Mouse (Mus musculus) CH12.LX (cell line): ENCODE measurements around the gene Zdhhc1. TPM values are rescaled to one million over a fixed set of nuclear protein-coding genes. Genes with fewer than 3 reads are reported as not detected.

Experiments
- DNase-seq: peaks from one replicate; pipeline ENCODE4 v3.0.0-alpha.2; 2013; ENCODE audit errors: extremely low read depth
- H3K27ac ChIP-seq: 2 replicates; pipeline ENCODE4 v1.5.1; 2012; ENCODE audit warnings: low read depth, mild to moderate bottlenecking, control low read depth, moderate library complexity; ENCODE audit not compliant: insufficient read depth
- H3K27me3 ChIP-seq: replicated peaks from 2 replicates; pipeline ENCODE3; 2012; ENCODE audit warnings: inconsistent platforms
- H3K36me3 ChIP-seq, 2 experiments: replicated peaks in 1 of 2; 2 replicates each; pipeline versions ENCODE3 to v1.6.1; 2012; ENCODE audit warnings: inconsistent platforms in 1 of 2, low read length in 1 of 2, mild to moderate bottlenecking in 1 of 2, mixed read lengths in 1 of 2, moderate library complexity in 1 of 2; ENCODE audit not compliant: control insufficient read depth in 1 of 2, insufficient read depth in 1 of 2
- H3K4me1 ChIP-seq, 2 experiments: 2 replicates each; pipeline ENCODE4 v1.6.1; 2012; ENCODE audit warnings: inconsistent platforms in 1 of 2, moderate library complexity in 1 of 2; ENCODE audit not compliant: insufficient read depth in 2 of 2, control insufficient read depth in 1 of 2
- H3K4me2 ChIP-seq: 2 replicates; pipeline ENCODE4 v1.6.1; 2012; ENCODE audit warnings: low read depth, mild to moderate bottlenecking, control low read depth; ENCODE audit not compliant: poor library complexity, insufficient read depth, severe bottlenecking
- H3K4me3 ChIP-seq, 3 experiments: fragments of 150-350 bp in 1 of 3; sonication (generic) in 1 of 3; replicated peaks in 1 of 3; 2 replicates each; pipeline versions ENCODE3 to v1.5.1; 2011 to 2012; ENCODE audit warnings: low read depth in 2 of 3, low read length in 2 of 3, mild to moderate bottlenecking in 2 of 3, moderate library complexity in 2 of 3, control low read depth in 1 of 3, improper control_type of control experiment in 1 of 3, inconsistent platforms in 1 of 3, mixed read lengths in 1 of 3; ENCODE audit not compliant: poor library complexity in 1 of 3
- H3K79me2 ChIP-seq: replicated peaks from 2 replicates; pipeline ENCODE4 v1.6.1; 2012; ENCODE audit warnings: mild to moderate bottlenecking, moderate library complexity; ENCODE audit not compliant: control insufficient read depth, poor library complexity, insufficient read depth, severe bottlenecking; ENCODE audit errors: extremely low read depth
- H3K9ac ChIP-seq: 2 replicates; pipeline ENCODE4 v1.6.1; 2012; ENCODE audit warnings: low read depth, mild to moderate bottlenecking, control low read depth, moderate library complexity; ENCODE audit not compliant: insufficient read depth
- H3K9me3 ChIP-seq: replicated peaks from 2 replicates; pipeline ENCODE3; 2012; ENCODE audit warnings: low read length, inconsistent platforms, mixed read lengths
- CHD1 ChIP-seq: IDR thresholded peaks from 2 replicates; pipeline ENCODE4 v1.6.1; 2012; ENCODE audit warnings: low read depth, low read length, improper control_type of control experiment, inconsistent platforms
- CHD2 ChIP-seq: IDR thresholded peaks from 2 replicates; pipeline ENCODE4 v1.6.1; 2011; ENCODE audit warnings: low read length, improper control_type of control experiment
- E2F4 ChIP-seq: IDR thresholded peaks from 2 replicates; pipeline ENCODE4 v1.6.1; 2011; ENCODE audit warnings: low read depth, low read length, improper control_type of control experiment; ENCODE audit not compliant: insufficient replicate concordance
- ELF1 ChIP-seq: IDR thresholded peaks from 2 replicates; pipeline ENCODE4 v1.6.1; 2014; ENCODE audit warnings: low read depth, mild to moderate bottlenecking, inconsistent platforms, low read length, improper control_type of control experiment
- EP300 ChIP-seq: IDR thresholded peaks from 2 replicates; pipeline ENCODE4 v1.6.1; 2011; ENCODE audit warnings: low read length, improper control_type of control experiment
- GABPA ChIP-seq: IDR thresholded peaks from 2 replicates; pipeline ENCODE4 v1.6.1; 2012; ENCODE audit warnings: low read depth, low read length, improper control_type of control experiment, inconsistent platforms; ENCODE audit not compliant: insufficient replicate concordance
- HCFC1 ChIP-seq: IDR thresholded peaks from 2 replicates; pipeline ENCODE4 v1.6.1; 2012; ENCODE audit warnings: low read depth, mild to moderate bottlenecking, inconsistent platforms, low read length, improper control_type of control experiment
- IRF4 ChIP-seq: IDR thresholded peaks from 2 replicates; pipeline ENCODE4 v1.6.1; 2014; ENCODE audit warnings: low read depth, mild to moderate bottlenecking, inconsistent platforms, low read length, improper control_type of control experiment
- JUN ChIP-seq: IDR thresholded peaks from 2 replicates; pipeline ENCODE4 v1.6.1; 2011; ENCODE audit warnings: low read depth, mild to moderate bottlenecking, low read length, improper control_type of control experiment, moderate library complexity; ENCODE audit not compliant: insufficient read depth
- JUND ChIP-seq: conservative IDR thresholded peaks from 2 replicates; pipeline ENCODE4 v1.6.1; 2011; ENCODE audit warnings: low read depth, low read length, improper control_type of control experiment
- KAT2A ChIP-seq: IDR thresholded peaks from 2 replicates; pipeline ENCODE4 v1.6.1; 2012; ENCODE audit warnings: low read length, improper control_type of control experiment, inconsistent platforms; ENCODE audit not compliant: insufficient replicate concordance
- MAX ChIP-seq: IDR thresholded peaks from 2 replicates; pipeline ENCODE4 v1.6.1; 2011; ENCODE audit warnings: low read length, improper control_type of control experiment
- MAZ ChIP-seq: IDR thresholded peaks from 2 replicates; pipeline ENCODE4 v1.6.1; 2012; ENCODE audit warnings: low read depth, mild to moderate bottlenecking, inconsistent platforms, low read length, improper control_type of control experiment, moderate library complexity
- MEF2A ChIP-seq: IDR thresholded peaks from 2 replicates; pipeline ENCODE4 v1.6.1; 2014; ENCODE audit warnings: low read depth, mild to moderate bottlenecking, inconsistent platforms, low read length, improper control_type of control experiment, borderline replicate concordance
- MYC ChIP-seq: IDR thresholded peaks from 2 replicates; pipeline ENCODE4 v1.6.1; 2011; ENCODE audit warnings: low read depth, mild to moderate bottlenecking, improper control_type of control experiment, low read length
- POLR2A ChIP-seq: IDR thresholded peaks from 2 replicates; pipeline ENCODE4 v1.6.1; 2011; ENCODE audit warnings: low read depth, mild to moderate bottlenecking, improper control_type of control experiment, low read length
- POLR2AphosphoS2 ChIP-seq: IDR thresholded peaks from 2 replicates; pipeline ENCODE4 v1.6.1; 2011; ENCODE audit warnings: low read depth, low read length, improper control_type of control experiment
- RAD21 ChIP-seq: IDR thresholded peaks from 2 replicates; pipeline ENCODE4 v1.6.1; 2011; ENCODE audit warnings: low read depth, mild to moderate bottlenecking, low read length, improper control_type of control experiment, moderate library complexity
- SIN3A ChIP-seq: IDR thresholded peaks from 2 replicates; pipeline ENCODE4 v1.6.1; 2012; ENCODE audit warnings: low read length, improper control_type of control experiment, inconsistent platforms
- TBP ChIP-seq: conservative IDR thresholded peaks from 2 replicates; pipeline ENCODE4 v1.6.1; 2011; ENCODE audit warnings: low read depth, low read length, improper control_type of control experiment
- TCF12 ChIP-seq: IDR thresholded peaks from 2 replicates; pipeline ENCODE4 v1.6.1; 2014; ENCODE audit warnings: low read depth, mild to moderate bottlenecking, inconsistent platforms, low read length, improper control_type of control experiment
- ZC3H11A ChIP-seq: IDR thresholded peaks from 2 replicates; pipeline ENCODE4 v1.6.1; 2012; ENCODE audit warnings: low read depth, mild to moderate bottlenecking, inconsistent platforms, low read length, improper control_type of control experiment
- ZKSCAN1 ChIP-seq: IDR thresholded peaks from 2 replicates; pipeline ENCODE4 v1.6.1; 2012; ENCODE audit warnings: low read depth, inconsistent platforms, low read length, improper control_type of control experiment, borderline replicate concordance
- ZNF384 ChIP-seq: IDR thresholded peaks from 2 replicates; pipeline ENCODE4 v1.6.1; 2012; ENCODE audit warnings: low read depth, low read length, improper control_type of control experiment, inconsistent platforms
- dilution Hi-C: fragments of 300-500 bp; cut with MboI; formaldehyde crosslinking; loops from 2 replicates; pipeline ENCODE4 v1.14.3; 2020; ENCODE audit warnings: low sequenced_read_pairs; ENCODE audit not compliant: extremely low pct_unique_long_range_greater_than_20kb, extremely low pct_ligation_motif_present
- in situ Hi-C: fragments of 300-500 bp; cut with MboI; formaldehyde crosslinking; loops from 3 replicates; pipeline ENCODE4 v1.14.3; 2019; ENCODE audit warnings: low sequenced_read_pairs, low pct_ligation_motif_present, low pct_unique_long_range_greater_than_20kb, mixed read lengths
- polyA plus RNA-seq: library from polyadenylated mRNA; unstranded; fragments of >175 nt; gene quantifications from 2 replicates; pipeline ENCODE4 v1.2.1, GENCODE M21; 2012; ENCODE audit warnings: low read depth; ENCODE audit not compliant: insufficient read length
- total RNA-seq, 2 experiments: library from RNA; depleted of rRNA; stranded (reverse); fragments of 300-350 nt in 1 of 2; fragments of >200 nt in 1 of 2; gene quantifications; 2 replicates each; pipeline ENCODE4 v1.2.3; 2012 to 2014

Zdhhc1 gene
- total and polyA plus RNA-seq, 3 experiments: 1.6 to 3.6 (median 2.6) TPM

DNA sequence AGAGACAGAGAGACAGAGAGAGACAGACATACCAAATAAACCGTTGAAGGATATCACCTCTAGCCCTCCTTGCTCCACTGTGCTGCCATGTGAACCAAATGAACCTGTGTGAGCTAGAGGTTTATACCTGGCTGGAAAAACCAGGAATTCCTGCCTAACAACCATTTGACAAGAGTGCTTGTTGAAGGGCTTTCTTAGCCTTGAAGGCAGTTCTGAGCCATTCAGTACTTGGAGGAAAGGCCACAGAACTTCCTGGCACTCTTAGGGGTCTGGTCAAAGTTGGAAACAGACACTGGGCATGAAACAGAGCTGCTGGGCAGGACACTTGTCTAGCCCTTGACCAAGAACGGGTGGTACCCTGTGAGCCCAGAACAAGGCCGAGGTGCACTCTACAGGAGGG is 2.1 kb downstream of the Zdhhc1 start:
- Histone ChIP-seq H3K9me3 (no peaks in the 10 kb centered on the region), H3K27ac (no peak overlapping the region), H3K27me3 (no peaks in the 10 kb centered on the region), H3K79me2 (no peaks in the 10 kb centered on the region), H3K4me2 (no peak overlapping the region), H3K36me3 (no peaks in the 10 kb centered on the region), H3K4me3 (no peak overlapping the region), H3K4me1 (peaks cover 0 to 15% of the 10 kb centered on the region in 2 experiments; a peak in 2 of 4 replicates), H3K9ac (no peak overlapping the region)
- in situ Hi-C loops (no loop called here), dilution Hi-C loops (no loop called here)
- no peak for TF ChIP-seq RAD21
- no peak for TF ChIP-seq MAX
- TF ChIP-seq ZC3H11A: no peak
- no peak for TF ChIP-seq TCF12
- TF ChIP-seq ZNF384: no peak
- TF ChIP-seq HCFC1: no peak
- TF ChIP-seq JUN: no peak
- no peak for TF ChIP-seq CHD2
- TF ChIP-seq SIN3A: no peak
- TF ChIP-seq ELF1: no peak
- no peak for TF ChIP-seq IRF4
- no peak for TF ChIP-seq KAT2A
- no peak for TF ChIP-seq CHD1
- TF ChIP-seq MAZ: no peak
- no peak for TF ChIP-seq E2F4
- TF ChIP-seq POLR2A: no peak
- no peak for DNase-seq

DNA sequence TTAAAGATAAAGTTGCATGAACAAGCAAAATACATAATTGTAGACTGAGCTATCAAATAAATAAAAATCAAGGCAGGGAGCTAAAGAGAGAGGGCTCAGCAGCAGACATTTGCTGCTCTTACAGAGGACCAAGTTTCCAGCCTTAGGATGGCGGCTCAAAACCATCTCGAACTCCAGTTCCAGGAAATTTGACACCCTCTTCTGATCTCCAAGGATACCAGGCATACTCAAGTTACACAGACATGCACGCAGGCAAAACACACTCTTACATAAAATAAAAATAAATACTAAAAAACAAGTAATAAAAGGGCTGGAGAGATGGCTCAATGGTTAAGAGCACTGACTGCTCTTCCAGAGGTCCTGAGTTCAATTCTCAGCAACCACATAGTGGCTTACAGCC is 3.2 kb downstream of the Zdhhc1 start:
- Histone ChIP-seq H3K9me3 (no peaks in the 10 kb centered on the region), H3K4me2 (no peak overlapping the region), H3K27ac (no peak overlapping the region), H3K4me1 (peaks cover 0 to 15% of the 10 kb centered on the region in 2 experiments; a peak in 2 of 4 replicates), H3K9ac (no peak overlapping the region), H3K36me3 (no peaks in the 10 kb centered on the region), H3K4me3 (no peak overlapping the region), H3K27me3 (no peaks in the 10 kb centered on the region), H3K79me2 (no peaks in the 10 kb centered on the region)
- dilution Hi-C loops (no loop called here), in situ Hi-C loops (no loop called here)
- TF ChIP-seq GABPA (no peak), MAX (no peak), JUND (no peak), E2F4 (no peak), CHD1 (no peak), MYC (no peak), TBP (no peak), ELF1 (no peak), CHD2 (no peak), JUN (no peak), EP300 (no peak), RAD21 (no peak), MEF2A (no peak), POLR2A (no peak), IRF4 (no peak), SIN3A (no peak), ZKSCAN1 (no peak), POLR2AphosphoS2 (no peak)
- DNase-seq: no peak
